Mouse (Mus musculus) retina, postnatal 7 days (tissue): Measurements from ENCODE around the gene Usp30.

Source experiments
- DNase-seq: peaks from one replicate; pipeline ENCODE4 v3.0.0-alpha.2; 2012; ENCODE audit warnings: low read depth, low spot score

Gene Usp30

GRCm38 (mm10) chr5:114066601-114067000 lies 1.3 kb downstream of the Usp30 start:
- DNase-seq, result no peak

GRCm38 (mm10) chr5:114067543-114067942 lies 2.3 kb downstream of the Usp30 start:
- no peak for DNase-seq

GRCm38 (mm10) chr5:114067982-114068381 lies 2.7 kb downstream of the Usp30 start:
- DNase-seq, result no peak

GRCm38 (mm10) chr5:114070858-114071257 lies 5.6 kb downstream of the Usp30 start:
- DNase-seq, result no peak

- DNase-seq, result no peak
Observed at GRCm38 (mm10) chr5:114072262-114072661, 7.0 kb downstream of the Usp30 start.

- no peak for DNase-seq
Observed at GRCm38 (mm10) chr5:114077009-114077408, 11.7 kb downstream of the Usp30 start.

GRCm38 (mm10) chr5:114085501-114085900 lies 20.2 kb downstream of the Usp30 start:
- no peak for DNase-seq

- DNase-seq, result peak; percentile 51
Observed at GRCm38 (mm10) chr5:114087875-114088480, 22.7 kb downstream of the Usp30 start.

- DNase-seq, result no peak
Observed at GRCm38 (mm10) chr5:114090421-114091013, 25.3 kb downstream of the Usp30 start.

- peak; percentile 49 for DNase-seq
Observed at GRCm38 (mm10) chr5:114091057-114091807, 26.0 kb downstream of the Usp30 start, which contains the start of gene Svop. Gene Svop (minus strand): TSS chr5:114091570.

GRCm38 (mm10) chr5:114099709-114100389 lies 34.6 kb downstream of the Usp30 start:
- peak; percentile 84 for DNase-seq

GRCm38 (mm10) chr5:114100390-114101099 lies 35.3 kb downstream of the Usp30 start:
- no peak for DNase-seq

GRCm38 (mm10) chr5:114101873-114102272 lies 36.6 kb downstream of the Usp30 start:
- no peak for DNase-seq

GRCm38 (mm10) chr5:114102807-114103206 lies 37.5 kb downstream of the Usp30 start:
- no peak for DNase-seq

GRCm38 (mm10) chr5:114106391-114106935 lies 41.2 kb downstream of the Usp30 start:
- no peak for DNase-seq

- DNase-seq, result no peak
Observed at GRCm38 (mm10) chr5:114113334-114113733, 48.1 kb downstream of the Usp30 start.

- no peak for DNase-seq
Observed at GRCm38 (mm10) chr5:114115030-114115429, 49.8 kb downstream of the Usp30 start.

GRCm38 (mm10) chr5:114116586-114116985 lies 51.3 kb downstream of the Usp30 start:
- DNase-seq, result no peak

GRCm38 (mm10) chr5:114119806-114120205 lies 54.5 kb downstream of the Usp30 start:
- no peak for DNase-seq

GRCm38 (mm10) chr5:114126008-114126407 lies 60.7 kb downstream of the Usp30 start:
- DNase-seq, result no peak
